Mouse (Mus musculus) granulocyte monocyte progenitor cell, adult 5-6 weeks (primary cell): ENCODE measurements around the gene March6. TPM values are rescaled to one million over a fixed set of nuclear protein-coding genes. Genes with fewer than 3 reads are reported as not detected.

ENCODE experiments used
- ATAC-seq: replicated peaks from 2 replicates; pipeline ENCODE4 v1.8.0; 2016; ENCODE audit warnings: mild to moderate bottlenecking, moderate TSS enrichment, inconsistent platforms; ENCODE audit not compliant: poor library complexity, severe bottlenecking
- total RNA-seq, 2 experiments: library from RNA; stranded (forward) in 1 of 2; stranded (reverse) in 1 of 2; fragments of 200-712, 200-1000 nt in 1 of 2; fragments of >200 nt in 1 of 2; fragmentation: Nextera tagmentation in 1 of 2; gene quantifications; 2 replicates each; pipeline ENCODE4 v1.2.3; 2014 to 2017

March6 gene
- total RNA-seq, 2 experiments from 2014 or later = 26.4 to 27.1 TPM

GRCm38 (mm10) chr15:31422649-31423369, 108.0 kb downstream of the March6 start:
- no peak for ATAC-seq

GRCm38 (mm10) chr15:31419037-31419436, 111.8 kb downstream of the March6 start:
- ATAC-seq = peak; percentile 67

GRCm38 (mm10) chr15:31418686-31419024, 112.2 kb downstream of the March6 start:
- no peak; the same call in 1 of the 2 replicates for ATAC-seq

GRCm38 (mm10) chr15:31417796-31418685, 112.8 kb downstream of the March6 start:
- ATAC-seq = peak; percentile 72

GRCm38 (mm10) chr15:31417409-31417795, 113.5 kb downstream of the March6 start:
- no peak for ATAC-seq

- peak; percentile 10; the same call in 1 of the 2 replicates for ATAC-seq
Measured at GRCm38 (mm10) chr15:31415181-31415580, 115.7 kb downstream of the March6 start.

GRCm38 (mm10) chr15:31414179-31414898, 116.5 kb downstream of the March6 start:
- ATAC-seq = no peak

GRCm38 (mm10) chr15:31413662-31414061, 117.2 kb downstream of the March6 start:
- no peak for ATAC-seq

- ATAC-seq = peak; percentile 63
Measured at GRCm38 (mm10) chr15:31412933-31413332, 117.9 kb downstream of the March6 start.

GRCm38 (mm10) chr15:31412436-31412835, 118.4 kb downstream of the March6 start:
- ATAC-seq = no peak

- no peak for ATAC-seq
Measured at GRCm38 (mm10) chr15:31407490-31407889, 123.4 kb downstream of the March6 start.

- no peak for ATAC-seq
Measured at GRCm38 (mm10) chr15:31406881-31407280, 124.0 kb downstream of the March6 start.

Other genes with a start within 250 kb of the March6 start
- 0.11 TPM in 1 of 2 replicates, not detected in the other for gene Ankrd33b, start 163.3 kb downstream of the March6 start, total RNA-seq (2014; fragmentation: Nextera tagmentation)
- gene Ankrd33b, start 163.3 kb downstream of the March6 start, total RNA-seq (2017) = 0.10 TPM in 1 of 2 replicates, not detected in the other
- 1.9 and 6.3 TPM in 2 replicates for gene Ropn1l, start 77.3 kb downstream of the March6 start, total RNA-seq (2014; fragmentation: Nextera tagmentation)
- not detected in 2 replicates for gene Ropn1l, start 77.3 kb downstream of the March6 start, total RNA-seq (2017)
- gene Cmbl, start 34.3 kb upstream of the March6 start, total RNA-seq (2014; fragmentation: Nextera tagmentation) = not detected in 2 replicates
- not detected in 2 replicates for gene Cmbl, start 34.3 kb upstream of the March6 start, total RNA-seq (2017)
- gene Cct5, start 70.8 kb upstream of the March6 start, total RNA-seq (2014; fragmentation: Nextera tagmentation) = 412 and 454 TPM in 2 replicates
- 535 and 555 TPM in 2 replicates for gene Cct5, start 70.8 kb upstream of the March6 start, total RNA-seq (2017)
- 8.6 and 13.0 TPM in 2 replicates for gene Fam173b, start 70.8 kb upstream of the March6 start, total RNA-seq (2014; fragmentation: Nextera tagmentation)
- gene Fam173b, start 70.8 kb upstream of the March6 start, total RNA-seq (2017) = 7.7 and 11.1 TPM in 2 replicates